Mouse (Mus musculus) heart, embryonic 16.5 days (tissue): ENCODE data around the gene Ntn4. TPM values are rescaled to one million over a fixed set of nuclear protein-coding genes. Genes with fewer than 3 reads are reported as not detected.

Source experiments
- ATAC-seq: fragments of 200-750 bp; cut with Nextera tagmentation; replicated peaks from 2 replicates; pipeline ENCODE4 v1.8.0; 2017; ENCODE audit warnings: moderate number of reproducible peaks; ENCODE audit not compliant: insufficient read depth, low FRiP score; ENCODE audit errors: extremely low read depth
- H3K27ac ChIP-seq: fragments of 300-500 bp; sonication (generic); 2 replicates; pipeline ENCODE4 v1.5.1; 2014; ENCODE audit warnings: mild to moderate bottlenecking, low read length, control low read depth, moderate library complexity
- H3K27me3 ChIP-seq: fragments of 300-500 bp; sonication (generic); 2 replicates; pipeline ENCODE4 v1.6.1; 2014; ENCODE audit warnings: low read length, mixed read lengths; ENCODE audit not compliant: control insufficient read depth, insufficient read depth
- H3K36me3 ChIP-seq: fragments of 300-500 bp; sonication (generic); 2 replicates; pipeline ENCODE4 v1.6.1; 2014; ENCODE audit not compliant: control insufficient read depth, insufficient read depth
- H3K4me1 ChIP-seq: fragments of 300-500 bp; sonication (generic); 2 replicates; pipeline ENCODE4 v1.6.1; 2014; ENCODE audit warnings: low read length, mixed read lengths; ENCODE audit not compliant: control insufficient read depth, insufficient read depth
- H3K4me2 ChIP-seq: fragments of 300-500 bp; sonication (generic); 2 replicates; pipeline ENCODE4 v1.6.1; 2014; ENCODE audit warnings: low read depth, mild to moderate bottlenecking, control low read depth, low read length
- H3K4me3 ChIP-seq: fragments of 300-500 bp; sonication (generic); 2 replicates; pipeline ENCODE4 v1.5.1; 2014; ENCODE audit warnings: mild to moderate bottlenecking, control low read depth, low read length
- H3K9ac ChIP-seq: fragments of 300-500 bp; sonication (generic); 2 replicates; pipeline ENCODE4 v1.6.1; 2014; ENCODE audit warnings: low read length, control low read depth
- H3K9me3 ChIP-seq: fragments of 300-500 bp; sonication (generic); replicated peaks from 2 replicates; pipeline ENCODE4 v1.6.1; 2016; ENCODE audit warnings: low read length; ENCODE audit not compliant: control insufficient read depth
- WGBS: fragments of 180-500 bp; shearing (Covaris S2); extraction: QIAGEN DNeasy Blood & Tissue Kit; methylation state at CpG from one replicate; pipeline ENCODE4 v1.1.7; 2014; 5-methylcytosine and 5-hydroxymethylcytosine counted together
- polyA plus RNA-seq: library from polyadenylated mRNA; unstranded; fragments of >200 nt; fragmentation: Nextera tagmentation; extraction: Ambion mirVana; gene quantifications from 2 replicates; pipeline ENCODE4 v1.2.1, GENCODE M21; 2015

The Ntn4 gene
- polyA plus RNA-seq, 1 experiment from 2014 or later: 2.8 TPM

- Histone ChIP-seq H3K27me3 (no peaks in the 10 kb centered on the region; the same call in 1 of the 2 replicates), H3K4me3 (no peak overlapping the region), H3K27ac (no peak overlapping the region), H3K9me3 (no peaks in the 10 kb centered on the region), H3K36me3 (no peaks in the 10 kb centered on the region), H3K4me2 (no peak overlapping the region), H3K4me1 (no peaks in the 10 kb centered on the region), H3K9ac (no peak overlapping the region)
- 55% methylated on average over 21 of the region's 21 CpGs for WGBS
- ATAC-seq: no peak
Observed at GRCm38 (mm10) chr10:93749267-93750192, 109.0 kb downstream of the Ntn4 start.

DNA sequence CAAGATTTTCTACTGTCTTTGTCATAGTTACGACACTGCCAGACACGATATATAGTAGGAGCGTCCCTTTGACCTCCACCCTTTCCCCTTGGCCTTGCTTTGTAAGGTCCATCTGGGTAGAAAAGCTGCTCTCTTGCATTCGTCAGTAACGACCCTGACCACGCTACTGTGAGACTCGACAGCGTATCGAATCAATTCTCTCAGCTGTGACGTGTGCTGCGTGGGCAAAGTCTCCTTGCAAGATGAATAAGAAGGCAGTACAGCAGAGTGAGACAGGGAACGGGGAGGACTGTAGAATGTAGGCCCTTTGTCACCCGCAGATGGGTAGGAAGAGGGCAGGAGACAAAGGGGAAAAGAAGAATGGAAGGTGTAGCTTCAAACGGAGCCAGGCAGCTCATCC is 110.8 kb downstream of the Ntn4 start:
- Histone ChIP-seq H3K36me3 (no peaks in the 10 kb centered on the region), H3K9ac (no peak overlapping the region), H3K4me3 (no peak overlapping the region), H3K4me1 (no peaks in the 10 kb centered on the region), H3K27me3 (no peaks in the 10 kb centered on the region; the same call in 1 of the 2 replicates), H3K9me3 (no peaks in the 10 kb centered on the region), H3K27ac (no peak overlapping the region), H3K4me2 (no peak overlapping the region)
- 87% methylated on average over 14 of the region's 14 CpGs for WGBS
- ATAC-seq: no peak

DNA sequence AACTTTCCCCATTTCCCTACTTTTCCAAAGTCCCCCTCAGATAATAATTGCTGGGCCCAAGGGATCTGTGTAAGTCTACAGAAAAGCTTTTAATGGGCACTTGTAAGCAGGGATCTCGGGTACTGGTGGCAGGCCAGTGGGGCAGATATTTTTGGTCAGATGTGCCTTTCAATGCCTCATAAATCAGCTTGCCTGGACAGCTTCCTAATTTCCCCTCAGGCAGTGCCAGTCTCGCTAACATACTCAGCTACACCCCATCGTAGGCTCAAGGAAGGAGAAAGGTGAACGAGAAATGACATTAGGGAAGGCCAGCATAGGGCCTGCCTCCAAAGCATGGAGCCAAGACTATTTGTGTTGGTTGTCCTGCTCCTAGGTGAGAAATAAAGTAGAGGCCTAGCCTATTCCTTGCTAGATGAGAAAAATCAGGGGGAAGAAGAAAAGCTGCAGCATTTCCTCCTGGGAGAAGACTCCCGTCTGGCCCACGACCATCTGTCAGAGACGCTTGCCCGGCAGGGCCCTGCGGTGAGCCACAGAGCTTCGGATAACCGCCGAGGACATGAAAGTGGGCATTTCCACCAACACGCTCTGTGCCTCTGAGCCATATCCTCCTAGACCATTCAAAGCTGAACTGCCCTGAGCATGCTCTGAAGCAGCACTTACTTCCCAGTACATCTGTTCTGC is 113.4 kb downstream of the Ntn4 start:
- no peak overlapping the region for H3K27ac ChIP-seq
- H3K27me3 ChIP-seq: no peaks in the 10 kb centered on the region; the same call in 1 of the 2 replicates
- no peak overlapping the region for H3K9ac ChIP-seq
- no peak for ATAC-seq
- H3K4me1 ChIP-seq: no peaks in the 10 kb centered on the region
- no peak overlapping the region for H3K4me2 ChIP-seq
- WGBS: 81% methylated on average over 13 of the region's 13 CpGs
- no peaks in the 10 kb centered on the region for H3K9me3 ChIP-seq
- H3K4me3 ChIP-seq: no peak overlapping the region
- no peaks in the 10 kb centered on the region for H3K36me3 ChIP-seq

- H3K27me3 ChIP-seq: no peaks in the 10 kb centered on the region; the same call in 1 of the 2 replicates
Observed at GRCm38 (mm10) chr10:93756211-93756610, 115.7 kb downstream of the Ntn4 start.

GRCm38 (mm10) chr10:93759644-93760043 is 119.2 kb downstream of the Ntn4 start:
- ATAC-seq: no peak
- H3K9ac ChIP-seq: no peak overlapping the region
- H3K9me3 ChIP-seq: no peaks in the 10 kb centered on the region
- H3K4me3 ChIP-seq: no peak overlapping the region
- no peaks in the 10 kb centered on the region; the same call in 1 of the 2 replicates for H3K27me3 ChIP-seq
- H3K27ac ChIP-seq: no peak overlapping the region
- no peak overlapping the region for H3K4me2 ChIP-seq
- no peaks in the 10 kb centered on the region for H3K4me1 ChIP-seq
- H3K36me3 ChIP-seq: no peaks in the 10 kb centered on the region
- 68% methylated on average over 4 of the region's 4 CpGs for WGBS

More at GRCm38 (mm10) chr10:93756211-93756610, 115.7 kb downstream of the Ntn4 start:
- Histone ChIP-seq H3K9me3 (no peaks in the 10 kb centered on the region), H3K36me3 (no peaks in the 10 kb centered on the region), H3K4me3 (no peak overlapping the region), H3K9ac (no peak overlapping the region), H3K4me2 (no peak overlapping the region), H3K27ac (no peak overlapping the region), H3K4me1 (no peaks in the 10 kb centered on the region)
- ATAC-seq: no peak
- 80% methylated on average over 10 of the region's 10 CpGs for WGBS

- no peak overlapping the region for H3K4me2 ChIP-seq
- WGBS: 89% methylated on average over 5 of the region's 5 CpGs
- ATAC-seq: no peak
Observed at GRCm38 (mm10) chr10:93760429-93760828, 119.9 kb downstream of the Ntn4 start.

GRCm38 (mm10) chr10:93763074-93763473 is 122.6 kb downstream of the Ntn4 start:
- Histone ChIP-seq H3K4me3 (no peak overlapping the region), H3K9me3 (no peaks in the 10 kb centered on the region), H3K27me3 (no peaks in the 10 kb centered on the region), H3K27ac (no peak overlapping the region), H3K9ac (no peak overlapping the region), H3K36me3 (no peaks in the 10 kb centered on the region), H3K4me1 (no peaks in the 10 kb centered on the region), H3K4me2 (no peak overlapping the region)
- 36% methylated on average over 5 of the region's 5 CpGs for WGBS
- ATAC-seq: no peak

More at GRCm38 (mm10) chr10:93760429-93760828, 119.9 kb downstream of the Ntn4 start:
- Histone ChIP-seq H3K27ac (no peak overlapping the region), H3K36me3 (no peaks in the 10 kb centered on the region), H3K27me3 (no peaks in the 10 kb centered on the region; the same call in 1 of the 2 replicates), H3K4me1 (no peaks in the 10 kb centered on the region), H3K9ac (no peak overlapping the region), H3K4me3 (no peak overlapping the region), H3K9me3 (no peaks in the 10 kb centered on the region)

GRCm38 (mm10) chr10:93766221-93766620 is 125.7 kb downstream of the Ntn4 start:
- WGBS: 89% methylated on average over 5 of the region's 5 CpGs
- H3K9ac ChIP-seq: no peak overlapping the region
- no peak overlapping the region for H3K27ac ChIP-seq
- H3K4me1 ChIP-seq: no peaks in the 10 kb centered on the region
- H3K36me3 ChIP-seq: no peaks in the 10 kb centered on the region
- no peak for ATAC-seq
- H3K4me2 ChIP-seq: no peak overlapping the region
- no peaks in the 10 kb centered on the region for H3K27me3 ChIP-seq
- H3K4me3 ChIP-seq: no peak overlapping the region
- H3K9me3 ChIP-seq: no peaks in the 10 kb centered on the region

- no peak for ATAC-seq
- no peak overlapping the region for H3K9ac ChIP-seq
- H3K9me3 ChIP-seq: no peaks in the 10 kb centered on the region
- no peak overlapping the region for H3K4me3 ChIP-seq
- H3K4me1 ChIP-seq: no peaks in the 10 kb centered on the region
- no peak overlapping the region for H3K4me2 ChIP-seq
- H3K27me3 ChIP-seq: no peaks in the 10 kb centered on the region
- 71% methylated on average over 5 of the region's 5 CpGs for WGBS
- H3K36me3 ChIP-seq: no peaks in the 10 kb centered on the region
- no peak overlapping the region for H3K27ac ChIP-seq
Observed at GRCm38 (mm10) chr10:93767245-93767644, 126.8 kb downstream of the Ntn4 start.
